Mouse (Mus musculus) liver, embryonic 13.5 days (tissue): ENCODE data around the gene Fads6. TPM values are rescaled to one million over a fixed set of nuclear protein-coding genes. Genes with fewer than 3 reads are reported as not detected.
A peak's percentile ranks its signal among the peaks of the same experiment; 100 is the strongest.

Experiments used
- ATAC-seq: fragments of 200-750 bp; cut with Nextera tagmentation; 2 replicates; pipeline ENCODE4 v1.8.0; 2017; ENCODE audit warnings: low read depth, mild to moderate bottlenecking, moderate number of reproducible peaks, moderate library complexity
- DNase-seq: peaks from one replicate; pipeline ENCODE4 v3.0.0; 2022
- H3K27ac ChIP-seq: fragments of 300-500 bp; sonication (generic); 2 replicates; pipeline ENCODE4 v1.5.1; 2015; ENCODE audit warnings: moderate library complexity, mild to moderate bottlenecking, inconsistent platforms
- H3K27me3 ChIP-seq: fragments of 300-500 bp; sonication (generic); 2 replicates; pipeline ENCODE4 v1.6.1; 2015; ENCODE audit warnings: mild to moderate bottlenecking, inconsistent platforms
- H3K36me3 ChIP-seq: fragments of 300-500 bp; sonication (generic); 2 replicates; pipeline ENCODE4 v1.6.1; 2015; ENCODE audit warnings: mild to moderate bottlenecking, inconsistent platforms
- H3K4me1 ChIP-seq: fragments of 300-500 bp; sonication (generic); replicated peaks from 2 replicates; pipeline ENCODE4 v1.6.1; 2015; ENCODE audit warnings: inconsistent platforms
- H3K4me2 ChIP-seq: fragments of 300-500 bp; sonication (generic); 2 replicates; pipeline ENCODE4 v1.6.1; 2015; ENCODE audit warnings: inconsistent platforms, mild to moderate bottlenecking, moderate library complexity
- H3K4me3 ChIP-seq: fragments of 300-500 bp; sonication (generic); replicated peaks from 2 replicates; pipeline ENCODE4 v1.5.1; 2015; ENCODE audit warnings: mild to moderate bottlenecking, inconsistent platforms
- H3K9ac ChIP-seq: fragments of 300-500 bp; sonication (generic); 2 replicates; pipeline ENCODE4 v1.6.1; 2015; ENCODE audit warnings: mild to moderate bottlenecking, inconsistent platforms
- H3K9me3 ChIP-seq: fragments of 300-500 bp; sonication (generic); replicated peaks from 2 replicates; pipeline ENCODE4 v1.6.1; 2016; ENCODE audit warnings: inconsistent platforms
- WGBS: fragments of 180-500 bp; shearing (Covaris S2); methylation state at CpG from one replicate; pipeline ENCODE4 v1.1.7; 2015; ENCODE audit not compliant: insufficient replicate concordance; 5-methylcytosine and 5-hydroxymethylcytosine counted together
- microRNA-seq: library from miRNA; unstranded; fragments of <30 nt; microRNA quantifications from one replicate; pipeline ENCODE4, GENCODE M21; 2016
- polyA plus RNA-seq: library from polyadenylated mRNA; unstranded; fragments of >200 nt; fragmentation: Nextera tagmentation; extraction: Ambion mirVana; gene quantifications from 2 replicates; pipeline ENCODE4 v1.2.1, GENCODE M21; 2015

Gene Fads6
- polyA plus RNA-seq, 1 experiment from 2014 or later, result 2.0 TPM

DNA sequence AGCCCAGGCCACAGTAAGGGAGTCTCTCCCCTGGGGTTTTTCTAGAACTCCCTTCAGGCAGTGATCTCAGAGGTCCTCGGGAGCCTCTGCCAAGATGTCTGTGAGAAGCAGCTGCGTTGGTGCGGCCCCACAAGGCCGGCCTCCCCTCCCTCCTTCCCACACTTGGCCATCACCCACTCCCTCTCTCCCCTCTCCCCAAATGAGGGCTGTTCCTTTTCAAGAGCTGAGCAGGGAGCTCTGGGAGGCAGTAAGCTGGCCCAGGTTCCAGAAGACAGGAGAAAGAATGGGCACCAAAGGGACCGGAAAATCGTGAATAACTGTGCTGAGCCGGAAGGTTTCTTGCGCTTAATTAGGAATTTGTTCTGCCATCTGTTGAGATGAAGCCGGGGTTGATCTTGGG lies 65.5 kb downstream of the Fads6 start:
- Histone ChIP-seq H3K27me3 (no peaks in the 10 kb centered on the region), H3K27ac (no peak overlapping the region), H3K9me3 (no peaks in the 10 kb centered on the region), H3K9ac (peak overlapping the region; percentile 29; the same call in 1 of the 2 replicates), H3K4me1 (peaks cover 46% of the 10 kb centered on the region), H3K4me3 (no peak overlapping the region), H3K36me3 (no peaks in the 10 kb centered on the region), H3K4me2 (no peak overlapping the region)
- DNase-seq, result no peak
- 57% methylated on average over 9 of the region's 9 CpGs for WGBS
- no peak for ATAC-seq

DNA sequence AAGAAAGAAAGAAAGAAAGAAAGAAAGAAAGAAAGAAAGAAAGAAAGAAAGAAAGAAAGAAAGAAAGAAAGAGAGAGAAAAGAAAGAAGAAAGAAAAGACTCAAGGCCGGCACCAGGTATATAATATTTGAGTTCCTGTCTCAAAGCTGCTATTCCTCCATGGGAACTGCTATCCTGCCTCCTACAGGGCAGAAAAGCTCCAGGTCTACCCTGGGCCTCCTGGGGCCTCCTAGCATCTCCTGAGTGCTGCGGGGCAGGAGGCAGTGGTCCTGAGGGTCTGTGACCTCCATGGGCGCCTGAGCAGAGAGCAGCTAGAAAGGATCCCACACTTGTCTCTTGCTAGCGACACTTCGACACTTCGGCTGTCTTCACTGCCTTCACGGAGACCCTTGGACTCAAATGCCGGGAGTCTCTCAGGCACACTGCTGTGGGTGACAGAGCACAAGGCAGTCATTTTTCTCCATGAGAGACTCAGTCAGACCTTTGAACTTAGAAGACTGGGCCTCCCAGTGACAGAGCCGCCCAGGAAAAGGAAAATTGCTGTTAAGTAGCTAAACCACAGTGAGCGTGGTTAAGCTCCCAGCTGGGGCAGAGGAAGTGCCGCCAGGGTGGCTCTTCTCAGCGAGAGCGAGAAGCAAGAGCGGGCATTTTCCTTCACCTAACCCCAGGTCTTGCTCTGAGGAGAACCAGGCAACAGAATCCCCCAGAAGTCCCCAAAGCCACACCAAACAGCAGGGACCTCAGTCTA lies 66.1 kb downstream of the Fads6 start:
- ATAC-seq (no peak), DNase-seq (no peak)
- no peak overlapping the region for H3K4me3 ChIP-seq
- peaks cover 47% of the 10 kb centered on the region for H3K4me1 ChIP-seq
- no peak overlapping the region for H3K4me2 ChIP-seq
- H3K9me3 ChIP-seq, result no peaks in the 10 kb centered on the region
- 44% methylated on average over 14 of the region's 14 CpGs for WGBS
- peak overlapping the region; percentile 29; the same call in 1 of the 2 replicates for H3K9ac ChIP-seq
- H3K36me3 ChIP-seq, result no peaks in the 10 kb centered on the region
- H3K27ac ChIP-seq, result no peak overlapping the region
- no peaks in the 10 kb centered on the region for H3K27me3 ChIP-seq

Small RNAs within 50 kb of the gene (microRNA-seq; reads per million reads assigned to microRNA genes)
- not detected for gene Gm25837

Other genes with a start within 250 kb of the Fads6 start
- gene Cd300ld3, start 249.3 kb downstream of the Fads6 start, polyA plus RNA-seq, result not detected in 2 replicates
- gene Cd300e, start 235.5 kb downstream of the Fads6 start, polyA plus RNA-seq, result 0.68 and 0.82 TPM in 2 replicates
- 3.3 and 3.6 TPM in 2 replicates for gene Rab37, start 206.2 kb downstream of the Fads6 start, polyA plus RNA-seq
- 0.97 TPM in 2 replicates for gene Cd300lf, start 163.7 kb downstream of the Fads6 start, polyA plus RNA-seq
- 59.8 and 69.9 TPM in 2 replicates for gene Slc9a3r1, start 134.3 kb downstream of the Fads6 start, polyA plus RNA-seq
- 5.1 and 6.8 TPM in 2 replicates for gene Tmem104, start 110.2 kb downstream of the Fads6 start, polyA plus RNA-seq
- 11.9 and 13.3 TPM in 2 replicates for gene Nat9, start 109.8 kb downstream of the Fads6 start, polyA plus RNA-seq
- gene Grin2c, start 30.4 kb downstream of the Fads6 start, polyA plus RNA-seq, result 0.06 and 0.12 TPM in 2 replicates
- 16.3 and 18.2 TPM in 2 replicates for gene Fdxr, start 20.6 kb downstream of the Fads6 start, polyA plus RNA-seq
- not detected in 2 replicates for gene Otop2, start 9.5 kb upstream of the Fads6 start, polyA plus RNA-seq
- 0.07 and 0.14 TPM in 2 replicates for gene Ush1g, start 24.4 kb upstream of the Fads6 start, polyA plus RNA-seq
- not detected in 2 replicates for gene Otop3, start 37.1 kb upstream of the Fads6 start, polyA plus RNA-seq
- gene Hid1, start 70.1 kb upstream of the Fads6 start, polyA plus RNA-seq, result 1.1 and 1.2 TPM in 2 replicates
- gene Cdr2l, start 84.3 kb upstream of the Fads6 start, polyA plus RNA-seq, result 1.5 and 1.7 TPM in 2 replicates
- 103 and 104 TPM in 2 replicates for gene Mrpl58, start 106.1 kb upstream of the Fads6 start, polyA plus RNA-seq
- 633 and 650 TPM in 2 replicates for gene Atp5h, start 122.3 kb upstream of the Fads6 start, polyA plus RNA-seq
- 2.5 and 4.1 TPM in 2 replicates for gene Kctd2, start 122.5 kb upstream of the Fads6 start, polyA plus RNA-seq
- 0.16 and 0.27 TPM in 2 replicates for gene Trim80, start 142.9 kb upstream of the Fads6 start, polyA plus RNA-seq
- 0.06 TPM in 1 of 2 replicates, not detected in the other for gene Slc16a5, start 164.8 kb upstream of the Fads6 start, polyA plus RNA-seq
- gene Armc7, start 178.0 kb upstream of the Fads6 start, polyA plus RNA-seq, result 3.2 and 3.7 TPM in 2 replicates
- 60.8 and 64.6 TPM in 2 replicates for gene Nt5c, start 194.2 kb upstream of the Fads6 start, polyA plus RNA-seq
- 292 and 314 TPM in 2 replicates for gene Jpt1, start 216.7 kb upstream of the Fads6 start, polyA plus RNA-seq
- 532 and 597 TPM in 2 replicates for gene Sumo2, start 238.6 kb upstream of the Fads6 start, polyA plus RNA-seq